Mouse (Mus musculus) layer of hippocampus, adult 2 months (tissue): Measurements from ENCODE around the gene Ugp2. TPM values are rescaled to one million over a fixed set of nuclear protein-coding genes. Genes with fewer than 3 reads are reported as not detected.
A peak's percentile ranks its signal among the peaks of the same experiment; 100 is the strongest.
"Not testable (repeated sequence)": the region's sequence is repeated elsewhere in the genome, so short reads cannot be mapped to it uniquely, and the experiment has no call there.

ENCODE experiments used
- DNase-seq, 2 experiments: peaks; one replicate each; pipeline ENCODE4 v3.0.0; 2022; ENCODE audit warnings: low spot score in 2 of 2
- H3K27ac ChIP-seq: fragments of 200-600 bp; 2 replicates; pipeline ENCODE4 v1.8.1; 2022
- H3K4me3 ChIP-seq: fragments of 200-600 bp; 2 replicates; pipeline ENCODE4 v1.8.1; 2022; ENCODE audit warnings: mild to moderate bottlenecking
- CTCF ChIP-seq: fragments of 200-600 bp; conservative IDR thresholded peaks from 2 replicates; pipeline ENCODE4 v1.8.1; 2022; ENCODE audit warnings: antibody characterized with exemption, mild to moderate bottlenecking, moderate library complexity
- microRNA-seq, 2 experiments: library from miRNA; unstranded; fragments of <30 nt; microRNA quantifications; one replicate each; pipeline ENCODE4 v1.2.0; 2021
- total RNA-seq, 2 experiments: library from RNA; stranded (reverse); gene quantifications; 2 replicates each; pipeline ENCODE4 v1.2.3; 2021

Gene Ugp2
- total RNA-seq, 2 experiments from 2014 or later = 74.0 to 81.0 TPM

GRCm38 (mm10) chr11:21322349-21322748 lies 48.7 kb downstream of the Ugp2 start:
- peak; percentile 39 for TF ChIP-seq CTCF
- H3K4me3 ChIP-seq = no peak overlapping the region
- DNase-seq = no peak
- no peak overlapping the region for H3K27ac ChIP-seq

- no peak for TF ChIP-seq CTCF
- Histone ChIP-seq H3K4me3 (no peak overlapping the region), H3K27ac (no peak overlapping the region)
- no peak for DNase-seq
Measured at GRCm38 (mm10) chr11:21321577-21321976, 49.4 kb downstream of the Ugp2 start.

DNA sequence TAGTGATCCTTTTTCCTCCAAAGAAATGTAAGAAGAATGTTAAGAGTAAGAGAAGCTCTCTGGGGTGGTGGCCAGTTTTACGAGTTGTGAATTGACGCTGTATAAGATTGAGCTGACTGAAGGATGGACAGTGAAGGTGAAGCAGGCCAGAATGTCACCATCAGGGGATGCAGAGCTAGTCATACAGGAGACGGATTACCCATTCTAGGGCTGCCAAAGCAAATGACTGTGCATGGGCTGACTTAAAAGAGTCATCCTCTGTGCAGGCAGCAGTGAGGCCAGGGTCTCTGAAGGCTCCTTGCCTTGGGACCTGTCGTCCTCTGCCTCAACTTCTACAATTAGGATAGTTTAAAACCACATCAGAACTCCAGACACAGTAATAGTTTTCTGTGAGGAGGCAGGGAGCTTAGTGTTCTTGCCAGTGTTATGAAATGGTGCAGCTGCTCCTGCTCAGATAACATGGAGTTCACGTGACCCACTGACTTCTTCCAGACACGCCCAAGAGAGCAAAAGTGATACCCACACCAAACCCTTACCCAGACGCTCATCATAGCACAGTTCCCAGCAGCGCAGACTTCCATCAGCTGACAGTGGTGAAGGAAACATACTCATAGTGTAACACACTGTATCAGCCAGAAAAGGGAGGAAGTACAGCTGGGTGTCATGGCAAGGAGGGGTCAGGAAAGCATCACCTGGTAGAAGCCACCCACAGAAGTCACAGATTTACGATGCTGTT lies 56.9 kb downstream of the Ugp2 start:
- Histone ChIP-seq H3K27ac (no peak overlapping the region), H3K4me3 (no peak overlapping the region)
- DNase-seq = no peak
- no peak for TF ChIP-seq CTCF

DNA sequence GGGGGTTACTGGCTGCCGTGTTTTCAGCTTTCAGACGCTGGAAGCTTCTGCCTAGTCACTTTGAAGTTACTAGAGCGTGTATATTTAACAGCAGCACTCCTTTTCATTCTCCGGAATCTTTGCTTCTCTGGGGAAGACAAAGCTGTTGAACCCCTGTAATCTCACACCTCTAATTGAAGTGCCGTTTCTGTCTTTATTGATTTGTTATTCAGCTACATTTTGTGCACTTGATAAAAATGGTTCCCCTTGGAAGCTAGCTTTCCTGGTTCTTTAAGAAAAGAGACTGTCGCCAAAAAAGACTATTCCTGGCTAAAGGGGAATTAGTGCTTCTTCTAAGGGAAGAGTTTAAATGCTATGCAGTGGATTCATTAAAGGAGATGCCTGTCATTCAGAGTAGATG lies 61.5 kb downstream of the Ugp2 start:
- DNase-seq = no peak
- Histone ChIP-seq H3K27ac (no peak overlapping the region), H3K4me3 (no peak overlapping the region)
- TF ChIP-seq CTCF = no peak

DNA sequence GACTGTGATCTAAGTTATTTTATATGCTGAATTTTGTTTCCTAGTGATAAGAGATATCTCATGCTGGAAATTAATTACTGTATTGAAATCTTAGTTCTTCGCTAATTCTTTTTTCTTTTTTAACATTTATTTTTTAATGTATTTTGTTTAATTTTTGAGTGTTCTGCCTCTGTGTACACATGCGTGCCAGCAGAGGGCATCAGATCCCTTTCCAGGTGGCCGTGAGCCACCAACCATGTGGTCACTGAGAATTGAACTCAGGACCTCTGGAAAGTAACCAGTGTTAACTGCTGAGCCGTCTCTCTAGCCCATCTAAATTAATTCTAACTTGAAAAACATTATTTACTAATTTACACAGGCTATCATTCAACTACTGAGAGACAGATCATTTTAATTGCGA lies 62.9 kb downstream of the Ugp2 start:
- H3K27ac ChIP-seq = no peak overlapping the region
- TF ChIP-seq CTCF = peak; percentile 82
- H3K4me3 ChIP-seq = no peak overlapping the region
- no peak for DNase-seq

- no peak for DNase-seq
Measured at GRCm38 (mm10) chr11:21307078-21307668, 63.8 kb downstream of the Ugp2 start.

DNA sequence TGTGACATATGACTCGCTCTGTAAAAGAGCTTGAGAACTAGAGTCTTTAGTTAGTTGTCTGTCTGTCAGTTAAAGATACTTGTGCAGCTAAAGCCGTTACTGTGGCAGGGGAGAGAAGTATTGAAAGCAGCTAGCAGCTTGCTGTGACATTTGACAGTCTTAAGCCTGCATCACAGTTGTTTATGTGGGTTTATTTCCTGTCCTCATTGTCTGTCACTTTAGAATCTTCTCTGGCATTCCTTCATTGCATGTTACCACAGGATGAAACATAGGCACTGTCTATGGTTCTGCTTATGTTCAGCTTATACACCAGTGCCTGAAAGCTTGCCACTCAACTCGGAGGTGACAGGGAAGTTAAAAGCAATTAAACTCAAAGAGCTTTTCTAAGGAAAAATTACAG lies 67.4 kb downstream of the Ugp2 start:
- Histone ChIP-seq H3K4me3 (no peak overlapping the region), H3K27ac (no peak overlapping the region)
- no peak for DNase-seq
- TF ChIP-seq CTCF = no peak

More at GRCm38 (mm10) chr11:21307078-21307668, 63.8 kb downstream of the Ugp2 start:
- Histone ChIP-seq H3K4me3 (no peak overlapping the region), H3K27ac (no peak overlapping the region)
- no peak for TF ChIP-seq CTCF

- Histone ChIP-seq H3K4me3 (no peak overlapping the region), H3K27ac (no peak overlapping the region)
- no peak for TF ChIP-seq CTCF
- no peak for DNase-seq
Measured at GRCm38 (mm10) chr11:21295486-21295885, 75.5 kb downstream of the Ugp2 start.

DNA sequence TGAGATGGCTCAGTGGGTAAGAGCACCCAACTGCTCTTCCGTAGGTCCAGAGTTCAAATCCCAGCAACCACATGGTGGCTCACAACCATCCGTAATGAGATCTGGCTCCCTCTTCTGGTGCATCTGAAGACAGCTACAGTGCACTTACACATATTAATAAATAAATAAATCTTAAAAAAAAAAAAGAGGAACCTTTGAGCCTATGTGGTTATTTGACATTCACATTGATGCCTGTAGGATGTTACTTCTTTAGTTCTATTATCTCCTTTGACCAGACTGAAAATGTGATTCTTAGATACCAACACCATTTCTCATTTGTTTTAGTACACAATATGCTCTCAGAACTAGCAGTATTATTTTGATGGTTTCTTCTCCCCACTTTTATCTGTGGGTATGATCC lies 82.8 kb downstream of the Ugp2 start:
- not testable (repeated sequence) for DNase-seq
- peak; percentile 56 for TF ChIP-seq CTCF

DNA sequence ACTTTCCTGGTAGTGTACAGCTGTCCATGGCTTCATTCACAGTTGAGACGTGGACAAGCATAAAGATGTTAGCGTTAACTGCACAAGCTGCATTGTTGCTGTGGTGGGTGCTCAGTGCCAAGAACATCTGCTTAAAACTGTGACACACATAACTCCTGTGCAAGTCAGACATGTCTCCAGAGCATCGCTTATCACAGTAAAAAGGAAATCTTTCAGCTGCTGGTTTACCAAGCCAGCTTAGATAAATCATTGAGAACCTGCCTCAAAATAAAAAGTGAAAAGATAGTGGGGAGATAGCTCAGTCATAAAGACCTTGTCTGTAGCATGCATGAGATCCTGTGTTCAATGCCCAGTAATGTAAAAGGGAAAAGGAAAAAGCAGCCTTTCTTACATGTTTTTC lies 84.6 kb downstream of the Ugp2 start:
- no peak overlapping the region for H3K27ac ChIP-seq
- H3K4me3 ChIP-seq = no peak overlapping the region
- no peak for DNase-seq
- TF ChIP-seq CTCF = no peak

More for the DNA sequence above, 82.8 kb downstream of the Ugp2 start:
- not testable (repeated sequence) for H3K27ac ChIP-seq, H3K4me3 ChIP-seq

GRCm38 (mm10) chr11:21276151-21276550 lies 94.8 kb downstream of the Ugp2 start:
- Histone ChIP-seq H3K4me3 (no peak overlapping the region), H3K27ac (no peak overlapping the region)
- no peak for TF ChIP-seq CTCF
- DNase-seq = no peak

Small RNAs within 50 kb of the gene (microRNA-seq; reads per million reads assigned to microRNA genes)
- gene Mir1933 = 0 reads per million in 2 experiments

Other genes with a start within 250 kb of the Ugp2 start
- 10 to 100 TPM; 27.1 to 28.4 TPM for gene Vps54, start 131.9 kb downstream of the Ugp2 start, total RNA-seq
- 10 to 100 TPM; 10.5 to 13.0 TPM for gene Wdpcp, start 201.0 kb upstream of the Ugp2 start, total RNA-seq
- gene Mdh1, start 201.2 kb upstream of the Ugp2 start, total RNA-seq = 100 to 1,000 TPM; 667 to 677 TPM